Mouse (Mus musculus) ES-CJ7 (cell line): ENCODE data around the gene Fam104a.
"Not testable (repeated sequence)": the region's sequence is repeated elsewhere in the genome, so short reads cannot be mapped to it uniquely, and the experiment has no call there.

ENCODE experiments used
- DNase-seq: peaks from one replicate; pipeline ENCODE4 v3.0.0; 2011; ENCODE audit warnings: low read depth, low spot score

Fam104a gene

DNA sequence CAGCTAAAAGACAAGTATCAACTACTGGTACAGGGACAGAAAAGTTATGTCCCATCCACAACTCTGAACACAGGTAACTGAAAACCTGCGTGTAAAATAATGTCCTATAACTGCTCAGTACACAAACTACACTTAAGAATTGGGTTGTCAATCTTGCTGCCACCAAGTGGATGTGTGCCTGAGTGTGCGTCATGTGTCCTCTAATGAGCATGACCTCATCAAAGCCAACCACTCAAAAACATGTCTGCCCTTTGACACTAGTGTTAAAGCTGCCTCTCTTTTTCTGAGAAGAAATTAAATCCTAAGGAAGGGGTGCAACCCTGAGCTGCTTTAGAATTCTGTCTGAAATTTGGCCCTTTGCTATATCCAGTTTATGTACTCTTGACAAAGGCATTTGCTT, 19.7 kb downstream of the Fam104a start:
- no peak for DNase-seq

DNA sequence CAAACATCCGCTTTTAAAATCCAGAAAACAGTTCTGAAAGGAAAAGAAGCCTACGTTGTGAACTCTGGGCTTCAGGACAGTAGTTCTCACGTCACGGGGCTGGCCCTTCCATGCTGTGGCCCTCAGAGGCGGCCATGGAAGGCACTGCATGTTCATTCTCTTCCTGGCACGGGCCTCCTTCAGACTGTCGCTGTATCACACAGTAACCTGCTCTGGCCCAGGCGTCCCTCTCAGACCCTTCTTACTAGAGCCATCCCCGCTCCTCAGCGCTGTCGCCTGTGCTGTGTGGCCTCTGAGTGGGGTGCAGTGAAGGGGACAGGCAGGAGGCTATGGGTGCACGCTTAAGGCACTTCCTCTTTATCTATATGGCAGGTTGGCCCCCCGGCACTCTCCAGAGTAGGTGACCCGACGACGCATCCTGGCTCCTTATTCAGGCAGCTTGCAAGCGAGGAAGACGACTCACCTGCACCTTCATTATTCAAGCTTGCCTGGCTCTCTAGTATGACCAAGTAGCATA, 22.1 kb downstream of the Fam104a start:
- no peak for DNase-seq

DNA sequence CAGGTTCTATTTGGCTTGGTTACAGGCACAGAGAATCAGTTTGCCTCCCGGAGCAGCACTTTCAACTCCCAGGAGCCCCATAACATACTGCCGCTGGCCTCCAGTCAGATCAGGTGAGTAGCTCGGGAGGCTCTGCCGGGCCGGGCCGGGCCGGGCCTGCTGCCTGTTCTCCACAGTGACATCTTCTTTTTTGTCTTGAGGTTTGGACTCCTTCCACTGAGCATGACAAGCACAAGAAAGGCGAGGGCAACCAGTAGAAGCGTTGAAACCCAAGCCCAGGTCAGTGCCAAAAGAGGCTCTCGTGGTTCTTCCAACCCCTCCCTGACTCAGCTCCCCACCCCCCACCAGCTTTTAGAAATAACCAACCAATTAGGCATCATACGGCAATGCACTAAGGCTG, 23.0 kb downstream of the Fam104a start:
- no peak for DNase-seq

DNA sequence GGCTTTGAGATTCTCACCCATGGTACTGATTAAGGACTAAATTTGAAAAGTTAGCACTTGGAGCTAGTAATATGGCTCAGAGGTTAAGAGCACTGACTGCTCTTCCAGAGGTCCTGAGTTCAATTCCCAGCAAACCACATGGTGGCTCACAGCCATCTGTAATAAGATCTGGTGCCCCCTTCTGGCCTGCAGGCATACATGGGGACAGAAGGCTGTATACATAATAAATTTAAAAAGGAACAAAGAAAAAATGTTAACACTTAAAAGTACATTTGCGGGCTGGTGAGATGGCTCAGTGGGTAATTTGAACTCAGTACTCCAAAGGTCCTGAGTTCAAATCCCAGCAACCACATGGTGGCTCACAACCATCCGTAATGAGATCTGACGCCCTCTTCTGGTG, 23.7 kb downstream of the Fam104a start:
- not testable (repeated sequence) for DNase-seq

DNA sequence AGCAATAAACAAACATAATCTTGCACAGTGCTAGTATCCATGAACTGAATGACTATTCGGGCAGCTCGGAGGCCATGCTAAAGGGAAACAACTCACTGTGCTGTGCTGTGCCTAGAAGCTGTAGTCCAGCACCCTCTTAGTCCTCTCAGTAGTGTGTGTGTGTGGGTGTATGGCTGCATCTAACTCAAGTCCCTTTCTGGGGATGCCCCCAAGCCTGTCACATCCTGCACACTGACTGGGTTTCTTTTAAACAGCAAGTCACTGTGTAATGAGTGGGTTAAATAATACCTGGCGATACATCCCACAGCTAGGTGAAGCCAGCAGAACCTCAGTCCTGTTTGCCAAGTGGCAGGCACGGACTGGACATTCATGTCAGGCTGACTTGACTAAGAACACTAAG, 25.2 kb downstream of the Fam104a start:
- DNase-seq, result no peak

DNA sequence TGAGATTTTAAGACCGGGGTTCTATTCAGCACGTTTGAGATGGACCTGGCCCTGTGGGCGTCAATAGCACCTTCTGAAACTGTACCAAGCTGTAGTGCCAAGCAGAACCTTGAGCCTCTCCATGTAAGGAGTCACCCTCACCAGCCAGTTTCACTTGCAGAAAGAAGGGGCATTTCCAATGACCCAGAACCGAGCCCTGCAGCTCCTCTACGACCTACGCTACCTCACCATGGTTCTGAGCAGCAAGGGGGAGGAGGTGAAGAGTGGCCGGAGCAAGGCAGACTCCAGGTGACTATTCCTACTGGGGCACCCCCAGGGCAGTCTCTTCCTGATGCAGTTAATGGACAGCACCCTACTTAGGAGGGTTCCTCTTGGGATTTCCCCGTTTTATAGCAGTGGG, 25.6 kb downstream of the Fam104a start:
- no peak for DNase-seq

DNA sequence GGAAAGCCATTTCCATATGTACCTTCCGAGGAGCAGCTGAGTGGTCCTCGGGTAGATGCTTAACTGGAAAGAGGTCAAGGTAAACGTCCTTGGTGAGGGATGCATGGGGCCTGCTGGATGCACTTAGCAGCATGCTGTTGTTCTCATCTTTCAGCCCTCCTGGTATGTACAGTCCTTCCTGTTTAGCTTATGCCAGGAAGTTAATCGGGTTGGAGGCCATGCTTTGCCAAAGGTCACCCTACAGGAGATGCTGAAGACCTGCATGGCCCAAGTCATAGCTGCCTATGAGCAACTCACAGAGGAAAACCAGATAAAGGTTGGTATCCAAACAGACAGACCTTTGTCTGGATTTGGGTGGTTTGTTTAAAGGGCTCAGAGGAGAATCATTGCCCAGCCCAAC, 26.7 kb downstream of the Fam104a start:
- no peak for DNase-seq

DNA sequence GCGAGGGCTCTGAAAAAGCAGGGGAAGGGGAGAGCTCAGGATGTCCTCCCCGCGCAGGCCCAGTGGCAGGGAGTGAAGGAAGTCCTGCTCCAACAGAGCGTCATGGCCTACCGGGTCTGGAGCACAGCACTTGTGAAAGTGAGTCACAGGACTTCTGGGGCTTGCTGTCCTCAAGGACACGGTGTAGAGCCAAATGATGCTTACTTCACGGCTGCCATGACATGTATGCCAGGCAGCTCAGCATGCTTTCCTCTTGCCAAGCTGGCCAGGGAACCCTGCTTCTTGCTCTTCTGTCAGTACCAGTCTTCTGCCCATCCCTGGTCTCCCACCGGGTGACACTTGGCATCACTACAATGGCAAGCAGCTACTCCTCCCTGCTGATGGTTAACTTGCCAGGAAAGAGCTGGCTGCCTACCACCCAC, 27.4 kb downstream of the Fam104a start:
- no peak for DNase-seq

DNA sequence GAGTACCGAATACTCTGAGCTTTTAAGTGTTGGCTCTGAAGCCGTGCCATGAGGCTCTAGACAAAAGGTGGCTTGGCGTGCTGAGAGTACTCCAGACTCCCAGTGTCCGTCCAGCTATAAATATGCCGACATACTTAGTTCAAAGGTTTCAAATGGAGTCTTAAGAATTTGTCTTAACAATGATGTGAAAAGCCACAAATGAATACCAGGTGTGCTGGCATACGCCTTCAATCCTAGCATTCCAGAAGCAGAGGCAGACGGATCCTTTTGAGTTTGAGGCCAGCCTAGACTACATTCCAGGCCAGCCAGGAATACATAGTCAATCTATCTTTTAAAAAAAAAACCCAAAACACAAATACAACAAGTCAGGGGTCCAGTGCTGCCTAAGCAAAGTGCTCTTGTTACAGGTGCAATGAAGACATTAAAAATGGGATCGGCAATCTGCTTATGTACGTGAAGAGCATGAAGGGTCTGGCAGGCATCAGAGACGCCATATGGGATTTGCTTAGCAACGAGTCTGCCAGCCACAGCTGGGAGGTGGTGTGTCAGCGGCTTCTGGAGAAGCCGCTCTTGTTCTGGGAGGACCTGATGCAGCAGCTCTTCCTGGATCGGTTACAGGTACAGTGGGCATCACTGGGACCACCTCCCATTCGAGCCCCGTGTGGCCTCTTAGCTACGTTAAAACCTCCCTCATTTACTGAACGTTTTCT, 29.2 kb downstream of the Fam104a start:
- DNase-seq, result no peak

DNA sequence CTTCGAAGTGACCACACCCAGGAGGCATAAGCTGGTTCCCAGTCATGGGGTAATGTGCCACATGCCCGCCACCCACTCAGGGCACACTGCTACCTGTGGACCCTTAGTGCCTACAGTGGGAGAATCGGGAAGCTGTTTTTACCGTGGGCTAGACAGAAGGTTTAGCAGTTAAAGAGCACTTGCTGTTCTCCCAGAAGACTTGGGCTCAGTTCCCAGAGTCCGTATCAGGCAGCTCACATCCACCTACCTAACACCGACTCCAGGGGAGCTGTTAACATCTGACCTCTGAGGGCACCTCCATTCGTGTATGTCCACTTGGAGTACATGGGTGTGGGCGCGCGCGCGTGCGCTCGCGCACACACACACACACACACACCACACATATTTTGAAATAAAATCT, 29.9 kb downstream of the Fam104a start:
- no peak for DNase-seq

DNA sequence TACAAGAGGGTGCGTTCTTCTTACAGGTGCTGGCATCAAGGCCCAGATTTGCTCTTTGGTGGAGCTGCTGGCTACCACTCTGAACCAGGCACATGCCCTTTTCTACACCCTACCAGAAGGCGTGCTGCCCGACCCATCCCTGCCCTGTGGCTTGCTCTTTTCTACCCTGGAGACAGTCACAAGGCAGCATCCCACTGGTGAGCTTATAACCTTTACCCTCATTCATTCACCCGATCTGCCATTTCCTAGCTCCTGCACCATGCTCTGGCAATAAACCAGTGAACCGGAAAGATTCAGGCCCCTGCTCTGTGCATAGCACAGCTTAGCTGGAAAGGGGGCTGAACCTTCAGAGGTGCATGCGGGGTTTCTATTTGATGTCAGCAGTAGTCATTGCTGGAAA, 31.4 kb downstream of the Fam104a start:
- no peak for DNase-seq

DNA sequence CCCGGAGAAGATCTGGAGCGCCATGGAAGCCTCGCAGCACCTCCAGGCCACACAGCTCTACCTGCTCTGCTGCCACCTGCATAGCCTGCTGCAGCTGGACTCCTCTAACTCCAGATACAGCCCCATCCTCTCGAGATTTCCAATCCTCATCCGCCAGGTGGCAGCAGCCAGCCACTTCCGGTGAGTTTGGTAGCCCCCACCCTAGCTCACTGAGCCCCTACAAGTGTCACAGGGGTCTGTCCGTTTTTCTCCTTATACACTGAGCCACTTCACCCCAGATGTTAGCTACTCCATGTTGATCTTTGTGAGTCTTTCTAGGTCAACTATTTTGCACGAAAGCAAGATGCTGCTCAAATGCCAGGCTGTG, 32.1 kb downstream of the Fam104a start:
- DNase-seq, result peak; percentile 76

DNA sequence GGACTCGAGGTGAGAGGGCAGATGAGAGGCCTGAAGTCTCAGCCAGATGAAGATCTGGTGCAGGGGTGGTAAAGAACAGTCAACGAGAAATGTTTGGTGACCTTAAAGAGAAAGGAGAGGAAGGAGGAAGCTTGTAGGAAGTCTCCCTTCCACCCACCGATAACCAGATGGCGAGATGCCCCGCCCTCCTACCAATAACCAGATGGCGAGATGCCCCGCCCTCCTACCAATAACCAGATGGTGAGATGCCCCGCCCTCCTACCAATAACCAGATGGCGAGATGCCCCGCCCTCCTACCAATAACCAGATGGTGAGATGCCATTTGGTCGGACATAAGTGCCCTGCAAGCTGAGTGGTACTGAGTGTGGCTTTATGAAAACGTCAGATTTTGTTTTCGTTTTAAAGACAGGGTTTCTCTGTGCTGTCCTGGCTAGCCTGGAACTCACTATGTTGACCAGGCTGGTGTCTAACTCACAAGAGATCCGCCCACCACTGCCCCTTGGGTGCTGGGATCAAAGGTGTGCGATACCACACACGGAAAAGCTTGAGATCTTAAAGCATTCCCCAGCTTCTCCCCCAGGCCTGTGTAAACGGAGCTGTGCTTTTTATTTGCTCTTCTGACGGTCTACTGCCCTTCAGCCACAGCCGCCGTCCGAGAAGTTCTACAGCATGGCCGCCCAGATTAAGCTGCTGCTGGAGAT, 32.6 kb downstream of the Fam104a start:
- DNase-seq, result no peak

DNA sequence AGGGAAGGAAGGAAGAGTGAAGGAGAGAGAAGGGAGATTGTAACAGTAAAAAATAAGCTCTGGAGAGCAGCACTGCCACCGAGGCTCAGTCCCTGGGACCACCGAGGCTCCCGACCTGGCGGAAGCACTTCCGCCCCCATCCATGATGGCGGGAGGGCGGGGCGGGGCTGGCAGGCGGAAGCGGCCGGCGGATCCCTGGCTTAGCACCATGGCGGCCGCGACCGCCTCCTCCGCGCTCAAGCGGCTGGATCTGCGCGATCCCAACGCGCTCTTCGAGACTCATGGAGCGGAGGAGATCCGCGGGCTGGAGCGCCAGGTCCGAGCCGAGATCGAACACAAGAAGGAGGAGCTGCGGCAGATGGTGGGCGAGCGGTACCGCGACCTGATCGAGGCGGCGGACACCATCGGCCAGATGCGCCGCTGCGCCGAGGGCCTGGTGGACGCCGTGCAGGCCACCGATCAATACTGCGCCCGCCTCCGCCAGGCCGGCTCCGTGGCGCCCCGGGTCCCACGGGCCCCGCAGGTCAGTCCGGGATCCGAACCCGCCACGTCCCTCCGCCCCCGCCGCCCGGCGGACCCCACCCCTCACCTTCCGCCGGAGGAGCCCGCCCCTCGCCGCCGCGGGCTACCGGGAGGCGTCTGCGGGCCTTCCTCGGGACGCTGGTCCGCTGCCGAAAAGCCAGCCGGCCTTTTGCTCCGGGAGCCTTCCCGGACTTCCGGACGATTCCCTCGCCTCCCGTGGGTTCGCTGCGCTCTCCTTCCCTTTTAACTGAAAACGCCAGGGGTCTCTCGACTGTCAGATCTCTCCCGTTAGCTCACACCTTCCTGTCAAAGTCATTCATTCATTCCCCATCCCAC, 34.4 kb downstream of the Fam104a start, which contains the start of gene Slc39a11:
Slc39a11 (minus strand) TSS at position 727 of the 858 bp plus-strand sequence.
- peak; percentile 61 for DNase-seq

DNA sequence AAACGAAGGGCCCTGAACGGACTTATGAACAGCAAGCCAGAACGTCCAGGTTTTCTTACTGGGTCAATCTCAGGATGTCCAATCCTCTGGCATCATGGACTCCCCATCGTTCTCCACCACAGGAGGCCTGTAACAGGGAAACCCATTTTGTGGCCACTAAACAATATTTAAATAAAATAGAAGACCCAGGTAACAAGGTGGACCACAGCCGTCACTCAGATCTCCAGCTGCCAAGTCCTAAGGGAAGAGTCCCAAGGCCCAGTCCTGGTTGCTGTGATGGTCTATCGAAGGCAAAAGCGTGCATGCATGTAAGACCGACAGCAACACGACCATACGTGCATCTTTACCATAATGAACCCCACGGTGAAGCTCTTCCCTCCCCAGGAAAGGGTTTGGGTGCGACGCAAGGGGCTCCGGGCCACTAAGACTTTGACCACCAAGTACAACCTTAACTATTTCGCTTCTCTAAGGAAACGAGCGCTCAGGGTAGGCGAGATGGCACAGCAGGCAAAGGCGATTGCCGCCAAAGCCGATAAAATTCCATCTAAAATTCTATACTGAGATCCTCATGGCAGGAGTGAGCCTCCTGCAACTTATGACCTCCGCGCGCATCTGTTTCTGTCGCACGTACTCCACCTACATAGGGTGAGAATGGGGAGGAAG, 35.1 kb downstream of the Fam104a start, which contains the start of gene Cog1:
Cog1 (plus strand) TSS at position 480 of the 663 bp plus-strand sequence.
- no peak for DNase-seq

DNA sequence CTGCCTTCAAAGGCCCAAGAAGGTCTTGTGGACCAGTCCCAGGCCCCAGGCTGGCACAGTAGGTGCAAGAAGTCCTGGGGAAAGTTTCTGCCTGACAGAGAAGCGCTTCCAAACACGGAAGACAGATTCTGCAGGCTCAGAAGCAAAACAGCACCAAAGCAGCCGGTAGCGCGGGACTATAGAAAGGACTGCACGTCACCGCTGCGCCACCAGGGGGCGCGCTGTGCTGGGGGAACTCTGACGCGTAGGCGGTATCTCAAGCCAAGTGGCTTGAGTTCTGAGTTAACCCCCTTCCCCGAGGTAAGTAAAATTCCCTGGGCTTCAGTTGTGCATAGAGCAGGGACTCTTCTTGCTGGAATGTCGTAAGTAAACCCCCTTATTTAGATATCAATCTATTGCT, 35.8 kb downstream of the Fam104a start:
- DNase-seq, result peak; percentile 88

DNA sequence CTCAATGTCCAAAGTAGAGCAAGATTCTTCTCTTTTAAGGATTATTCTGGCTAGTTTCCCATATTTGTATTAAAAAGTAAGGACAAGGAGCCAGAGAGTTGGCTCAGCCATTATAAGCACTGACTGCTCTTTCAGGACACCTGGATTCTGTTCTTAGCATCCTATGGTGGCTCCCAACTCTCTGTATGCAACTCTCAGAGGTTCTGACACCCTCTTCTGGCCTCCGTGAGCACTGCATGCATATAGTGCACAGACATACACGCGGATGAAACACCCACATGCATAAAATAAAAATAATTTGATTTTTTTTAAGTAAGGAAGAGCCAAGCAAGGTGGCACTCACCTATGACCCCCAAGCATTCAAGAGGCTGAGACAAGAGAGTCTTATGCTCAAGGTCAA, 38.8 kb downstream of the Fam104a start:
- DNase-seq, result no peak

DNA sequence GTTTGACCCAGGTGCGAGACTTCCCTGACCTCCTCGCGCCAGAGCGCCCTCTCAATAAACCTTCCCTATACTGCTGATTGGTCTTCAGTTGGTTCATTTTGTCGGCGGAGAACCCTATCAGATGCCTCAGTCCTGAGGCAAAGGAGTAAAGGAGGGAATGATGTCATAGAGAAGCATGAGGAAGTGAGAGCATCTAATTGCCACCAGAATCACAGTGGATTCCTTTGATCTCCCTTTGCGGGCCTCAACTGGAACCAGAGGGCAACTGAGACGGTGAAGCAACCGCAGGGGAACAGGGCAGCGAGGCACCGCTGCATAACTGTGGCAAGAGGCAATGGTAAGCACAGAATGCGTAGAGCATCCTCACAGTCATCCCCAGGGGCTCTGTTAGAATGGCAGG, 45.3 kb downstream of the Fam104a start:
- no peak for DNase-seq

DNA sequence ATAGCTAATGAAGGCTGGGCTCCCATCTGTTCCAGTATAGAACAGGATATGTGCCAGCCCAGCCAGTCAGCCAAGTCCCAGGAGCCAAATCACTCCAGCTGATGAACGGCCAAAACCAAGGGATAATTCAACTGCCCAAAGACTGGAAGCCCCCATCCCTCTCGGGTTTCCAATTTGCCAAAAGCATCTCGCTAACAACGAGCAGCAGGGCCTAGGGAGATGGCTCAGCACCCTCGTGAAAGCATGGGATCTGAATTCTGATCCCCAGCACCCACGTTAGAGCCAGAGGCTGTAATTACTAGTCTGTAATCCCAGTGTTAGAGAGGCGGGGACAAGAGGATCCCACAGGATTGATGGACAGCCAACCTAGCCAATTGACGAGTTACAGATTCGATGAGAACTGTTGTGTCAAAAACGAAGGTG, 49.2 kb downstream of the Fam104a start:
- DNase-seq, result no peak

DNA sequence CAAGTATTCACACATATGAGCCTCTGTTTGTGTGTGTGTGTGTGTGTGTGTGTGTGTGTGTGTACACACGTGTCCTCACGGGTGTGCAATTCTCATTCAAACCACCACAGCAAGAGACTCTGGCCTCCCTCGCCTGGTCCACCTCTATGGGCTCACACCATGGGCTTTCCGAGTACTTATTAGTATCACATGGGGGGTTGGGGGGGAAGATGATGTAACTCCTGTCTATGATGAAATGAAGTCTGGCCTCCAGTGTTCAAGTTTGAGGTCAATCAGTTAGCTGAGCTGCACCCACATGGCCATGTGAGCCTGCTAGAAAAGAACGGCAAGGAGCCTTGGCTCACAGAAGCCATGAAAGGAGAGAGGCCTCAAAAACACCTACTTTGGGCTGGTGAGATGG, 50.6 kb downstream of the Fam104a start:
- no peak for DNase-seq

DNA sequence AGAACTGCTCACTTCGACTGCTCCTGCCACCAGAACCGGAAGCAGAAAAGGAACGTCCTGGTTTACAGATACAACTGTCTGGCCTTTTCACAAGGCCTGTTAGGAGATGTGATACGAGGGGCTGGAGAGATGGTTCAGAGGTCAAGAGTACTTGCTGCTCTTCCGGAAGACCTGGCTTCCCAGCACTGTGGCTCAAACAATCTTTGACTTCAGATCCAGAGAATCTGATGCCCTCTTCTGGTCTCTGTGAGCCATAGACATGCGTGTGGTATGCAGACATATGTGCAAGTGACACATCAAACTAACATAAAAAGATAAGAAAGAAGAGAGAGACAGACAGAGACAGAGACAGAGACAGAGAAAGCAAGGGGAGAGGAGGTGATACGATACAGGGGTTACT, 51.7 kb downstream of the Fam104a start:
- DNase-seq, result no peak

DNA sequence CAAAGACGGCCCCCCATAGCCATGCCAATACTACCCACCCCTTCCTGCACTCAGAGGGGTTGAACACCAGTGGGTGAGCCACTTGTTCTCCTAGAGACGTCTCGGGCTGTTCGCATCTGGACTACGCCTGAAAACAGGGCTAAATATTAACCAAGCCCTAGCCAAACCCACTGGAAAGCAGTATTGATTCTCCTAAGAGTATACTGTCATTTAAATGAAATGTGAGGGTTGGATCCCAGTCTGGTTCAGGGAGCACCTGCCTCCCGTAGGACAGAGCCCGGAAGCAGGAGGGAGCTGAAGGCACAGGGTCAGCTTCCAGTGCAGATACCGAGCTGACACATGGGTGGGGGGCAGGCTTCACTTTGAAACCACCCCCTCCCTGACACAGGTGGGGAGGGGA, 52.1 kb downstream of the Fam104a start:
- DNase-seq, result no peak
